Mouse (Mus musculus): ENCODE measurements at regions not wholly inside any gene's neighbourhood (a gene's known extent, or its start where the extent isn't known, plus 50 kb on each side); places are given as distances from the start of the nearest gene placed in this dataset.

- DNase-seq (no peak), ATAC-seq (no peak)
- H3K4me3 ChIP-seq (ENCODE audit: low read depth, low read length), result no peak overlapping the region
- 61% methylated on average over 1 of the region's 1 CpGs for WGBS (ENCODE audit: insufficient replicate concordance)
- no peaks in the 10 kb centered on the region for H3K4me1 ChIP-seq (ENCODE audit: insufficient read depth)
- H3K27ac ChIP-seq (ENCODE audit: low read depth), result no peak overlapping the region
- H3K36me3 ChIP-seq (replicated peaks; ENCODE audit: insufficient read depth, low read length), result no peaks in the 10 kb centered on the region
- H3K9me3 ChIP-seq (ENCODE audit: low read length), result no peaks in the 10 kb centered on the region
- no peak overlapping the region for H3K4me2 ChIP-seq (ENCODE audit: low read depth, low read length)
- H3K9ac ChIP-seq (replicated peaks), result no peak overlapping the region
- TF ChIP-seq CTCF (IDR thresholded peaks at IDR 0.05; ENCODE audit: low read depth) (no peak), EP300 (IDR thresholded peaks at IDR 0.05; ENCODE audit: low read depth) (no peak)
- no peaks in the 10 kb centered on the region for H3K27me3 ChIP-seq (ENCODE audit: insufficient read depth, low read length)
Observed at GRCm38 (mm10) chr2:51543949-51544348, 83.4 kb upstream of the Tas2r134 start.

- no peak overlapping the region for H3K4me3 ChIP-seq (ENCODE audit: low read depth, low read length)
- peak; percentile 30 for DNase-seq
- H3K4me2 ChIP-seq (ENCODE audit: low read depth, low read length), result no peak overlapping the region
- no peaks in the 10 kb centered on the region for H3K36me3 ChIP-seq (replicated peaks; ENCODE audit: insufficient read depth, low read length)
- H3K27me3 ChIP-seq (ENCODE audit: insufficient read depth, low read length), result no peaks in the 10 kb centered on the region
- WGBS (ENCODE audit: insufficient replicate concordance), result 64% methylated on average over 4 of the region's 4 CpGs
- H3K9me3 ChIP-seq (ENCODE audit: low read length), result no peaks in the 10 kb centered on the region
- no peak overlapping the region for H3K9ac ChIP-seq (replicated peaks)
- H3K4me1 ChIP-seq (ENCODE audit: insufficient read depth), result no peaks in the 10 kb centered on the region
- no peak overlapping the region for H3K27ac ChIP-seq (ENCODE audit: low read depth)
- no peak for TF ChIP-seq EP300 (IDR thresholded peaks at IDR 0.05; ENCODE audit: low read depth)
- peak; percentile 53 for TF ChIP-seq CTCF (IDR thresholded peaks at IDR 0.05; ENCODE audit: low read depth)
- no peak for ATAC-seq
Observed at GRCm38 (mm10) chr2:51542272-51542671, 85.0 kb upstream of the Tas2r134 start.

GRCm38 (mm10) chr2:51532709-51533414 lies 94.4 kb upstream of the Tas2r134 start:
- H3K4me1 ChIP-seq (ENCODE audit: insufficient read depth), result no peaks in the 10 kb centered on the region
- H3K27me3 ChIP-seq (ENCODE audit: insufficient read depth, low read length), result no peaks in the 10 kb centered on the region
- no peak overlapping the region for H3K4me2 ChIP-seq (ENCODE audit: low read depth, low read length)
- no peak for DNase-seq
- TF ChIP-seq CTCF (IDR thresholded peaks at IDR 0.05; ENCODE audit: low read depth), result no peak
- TF ChIP-seq EP300 (IDR thresholded peaks at IDR 0.05; ENCODE audit: low read depth), result no peak
- H3K9ac ChIP-seq (replicated peaks), result no peak overlapping the region
- 62% methylated on average over 11 of the region's 11 CpGs for WGBS (ENCODE audit: insufficient replicate concordance)
- H3K4me3 ChIP-seq (ENCODE audit: low read depth, low read length), result no peak overlapping the region
- no peaks in the 10 kb centered on the region for H3K36me3 ChIP-seq (replicated peaks; ENCODE audit: insufficient read depth, low read length)
- H3K9me3 ChIP-seq (ENCODE audit: low read length), result no peaks in the 10 kb centered on the region
- no peak overlapping the region for H3K27ac ChIP-seq (ENCODE audit: low read depth)
- ATAC-seq, result peak; percentile 33; the same call in 1 of the 2 replicates

- no peak for TF ChIP-seq EP300 (IDR thresholded peaks at IDR 0.05; ENCODE audit: low read depth)
- no peak for TF ChIP-seq CTCF (IDR thresholded peaks at IDR 0.05; ENCODE audit: low read depth)
- no peaks in the 10 kb centered on the region for H3K9me3 ChIP-seq (ENCODE audit: low read length)
- H3K36me3 ChIP-seq (replicated peaks; ENCODE audit: insufficient read depth, low read length), result no peaks in the 10 kb centered on the region
- no peak overlapping the region for H3K9ac ChIP-seq (replicated peaks)
- no peak for ATAC-seq
- no peak overlapping the region for H3K4me3 ChIP-seq (ENCODE audit: low read depth, low read length)
- H3K27me3 ChIP-seq (ENCODE audit: insufficient read depth, low read length), result no peaks in the 10 kb centered on the region
- no peak for DNase-seq
- H3K4me1 ChIP-seq (ENCODE audit: insufficient read depth), result no peaks in the 10 kb centered on the region
- WGBS (ENCODE audit: insufficient replicate concordance), result 56% methylated on average over 10 of the region's 10 CpGs
- H3K4me2 ChIP-seq (ENCODE audit: low read depth, low read length), result no peak overlapping the region
- no peak overlapping the region for H3K27ac ChIP-seq (ENCODE audit: low read depth)
Observed at GRCm38 (mm10) chr2:51531106-51531839, 96.0 kb upstream of the Tas2r134 start.

GRCm38 (mm10) chr2:51522766-51523165 lies 104.5 kb upstream of the Tas2r134 start:
- WGBS (ENCODE audit: insufficient replicate concordance), result 83% methylated on average over 3 of the region's 3 CpGs
- no peak for ATAC-seq
- Histone ChIP-seq H3K4me3 (ENCODE audit: low read depth, low read length) (no peak overlapping the region), H3K36me3 (replicated peaks; ENCODE audit: insufficient read depth, low read length) (no peaks in the 10 kb centered on the region), H3K27ac (ENCODE audit: low read depth) (no peak overlapping the region), H3K9ac (replicated peaks) (no peak overlapping the region), H3K9me3 (ENCODE audit: low read length) (no peaks in the 10 kb centered on the region), H3K27me3 (ENCODE audit: insufficient read depth, low read length) (no peaks in the 10 kb centered on the region), H3K4me2 (ENCODE audit: low read depth, low read length) (no peak overlapping the region), H3K4me1 (ENCODE audit: insufficient read depth) (no peaks in the 10 kb centered on the region)
- no peak for DNase-seq
- TF ChIP-seq CTCF (IDR thresholded peaks at IDR 0.05; ENCODE audit: low read depth) (no peak), EP300 (IDR thresholded peaks at IDR 0.05; ENCODE audit: low read depth) (no peak)

GRCm38 (mm10) chr2:51509220-51510011 lies 117.9 kb upstream of the Tas2r134 start:
- Histone ChIP-seq H3K4me1 (ENCODE audit: insufficient read depth) (0 out of 2 replicates have a peak, but pooled peaks cover 2% of the 10 kb centered on the region), H3K4me3 (ENCODE audit: low read depth, low read length) (no peak overlapping the region), H3K27ac (ENCODE audit: low read depth) (no peak overlapping the region), H3K27me3 (ENCODE audit: insufficient read depth, low read length) (no peaks in the 10 kb centered on the region), H3K9me3 (ENCODE audit: low read length) (no peaks in the 10 kb centered on the region), H3K36me3 (replicated peaks; ENCODE audit: insufficient read depth, low read length) (no peaks in the 10 kb centered on the region), H3K4me2 (ENCODE audit: low read depth, low read length) (no peak overlapping the region), H3K9ac (replicated peaks) (no peak overlapping the region)
- DNase-seq (no peak), ATAC-seq (no peak)
- WGBS (ENCODE audit: insufficient replicate concordance), result 48% methylated on average over 8 of the region's 8 CpGs
- TF ChIP-seq EP300 (IDR thresholded peaks at IDR 0.05; ENCODE audit: low read depth), result no peak
- TF ChIP-seq CTCF (IDR thresholded peaks at IDR 0.05; ENCODE audit: low read depth), result no peak

Data from liver, postnatal 0 days (tissue).